16 mouse cellular contexts compared by ENCODE assay signal in the genomic region with DNA sequence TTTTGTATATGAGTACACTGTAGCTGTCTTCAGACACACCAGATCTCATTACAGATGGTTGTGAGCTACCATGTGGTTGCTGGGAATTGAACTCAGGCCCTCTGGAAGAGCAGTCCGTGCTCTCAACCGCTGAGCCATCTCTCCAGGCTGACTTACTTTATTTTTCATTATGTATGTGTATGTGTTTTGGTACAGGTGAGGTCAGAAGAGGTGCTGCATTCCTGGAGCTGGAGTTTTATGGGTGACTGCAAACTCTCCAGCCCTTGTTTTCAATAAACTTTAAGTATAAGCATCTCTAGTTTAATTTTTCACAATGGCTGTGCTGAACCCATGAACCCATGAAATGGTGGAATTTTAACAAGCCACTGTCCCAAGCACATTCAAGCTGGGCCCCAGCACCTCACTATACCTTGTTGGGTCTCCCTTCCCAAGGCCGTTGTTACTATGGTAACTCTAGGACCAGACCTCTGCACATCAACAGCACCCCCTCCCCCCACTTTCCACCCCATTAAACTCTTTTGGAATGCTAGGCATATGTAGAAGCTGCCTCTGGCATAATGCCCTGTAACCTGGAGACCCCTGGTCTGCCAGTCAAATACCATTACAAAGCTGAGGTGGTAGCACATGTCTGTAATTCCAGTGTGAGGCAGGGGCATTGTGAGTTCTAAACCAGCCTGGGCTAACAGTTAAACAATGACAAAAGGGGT. TPM values are rescaled to one million over a fixed set of nuclear protein-coding genes. Genes with fewer than 3 reads are reported as not detected.
DNase-seq lines count a peak whose midpoint lies in the region; ATAC-seq and TF ChIP-seq lines count a peak whose summit lies in the region.
"Had no signal": no experiment of that assay in that cellular context is flagged by ENCODE, and none has a peak within 500 bp of the region (broad histone marks: within the 10 kb centered on the region; RNA-seq: fewer than 3 reads in every experiment).

No protein-coding gene starts in this region.

- no peak overlapping the region for H3K9ac ChIP-seq in forebrain, embryonic 11.5 days (ENCODE audit: low read length)
- no peak overlapping the region for H3K9ac ChIP-seq in forebrain, postnatal 0 days
- H3K9ac ChIP-seq in limb, embryonic 12.5 days (replicated peaks), result no peak overlapping the region
- H3K9ac ChIP-seq: liver, embryonic 14.5 days; midbrain, embryonic 12.5 days had no signal

- H3K36me3 ChIP-seq in forebrain, embryonic 11.5 days (ENCODE audit: control insufficient read depth, insufficient read depth, low read length), result no peaks in the 10 kb centered on the region
- H3K36me3 ChIP-seq in forebrain, postnatal 0 days (ENCODE audit: insufficient read depth), result no peaks in the 10 kb centered on the region
- no peaks in the 10 kb centered on the region for H3K36me3 ChIP-seq in limb, embryonic 12.5 days
- H3K36me3 ChIP-seq: midbrain, embryonic 12.5 days had no signal

- ATAC-seq in forebrain, embryonic 11.5 days (replicated peaks; ENCODE audit: low FRiP score), result peak; percentile 39
- ATAC-seq in forebrain, postnatal 0 days, result no peak
- peak; percentile 87 for ATAC-seq in limb, embryonic 12.5 days (ENCODE audit: insufficient number of reproducible peaks, insufficient read depth, low FRiP score, low TSS enrichment, low read depth)

- H3K4me2 ChIP-seq in forebrain, embryonic 11.5 days (ENCODE audit: low read depth, low read length, severe bottlenecking), result no peak overlapping the region
- no peak overlapping the region for H3K4me2 ChIP-seq in forebrain, postnatal 0 days (ENCODE audit: low read depth)
- no peak overlapping the region for H3K4me2 ChIP-seq in limb, embryonic 12.5 days
- H3K4me2 ChIP-seq: midbrain, embryonic 12.5 days had no signal

- TF ChIP-seq CTCF in forebrain, postnatal 0 days (IDR thresholded peaks at IDR 0.05; ENCODE audit: low read depth), result no peak

- H3K27ac ChIP-seq in forebrain, embryonic 11.5 days (ENCODE audit: low read depth, low read length), result no peak overlapping the region
- H3K27ac ChIP-seq in forebrain, postnatal 0 days (ENCODE audit: low read depth, low read length), result no peak overlapping the region
- peak overlapping the region; percentile 76 for H3K27ac ChIP-seq in limb, embryonic 12.5 days
- H3K27ac ChIP-seq: left cerebral cortex, adult 2 months; liver, embryonic 14.5 days; midbrain, embryonic 12.5 days had no signal

- no peaks in the 10 kb centered on the region for H3K27me3 ChIP-seq in forebrain, embryonic 11.5 days (ENCODE audit: control insufficient read depth, insufficient read depth, low read length)
- H3K27me3 ChIP-seq in forebrain, postnatal 0 days (ENCODE audit: insufficient read depth, low read length), result no peaks in the 10 kb centered on the region
- H3K27me3 ChIP-seq in limb, embryonic 12.5 days, result no peaks in the 10 kb centered on the region
- H3K27me3 ChIP-seq: midbrain, embryonic 12.5 days had no signal

- no peak overlapping the region for H3K4me3 ChIP-seq in forebrain, embryonic 11.5 days (ENCODE audit: low read depth, low read length)
- no peak overlapping the region for H3K4me3 ChIP-seq in forebrain, postnatal 0 days (ENCODE audit: low read depth, low read length)
- no peak overlapping the region for H3K4me3 ChIP-seq in limb, embryonic 12.5 days (replicated peaks)
- H3K4me3 ChIP-seq: erythroblast, embryonic 14.5 days; left cerebral cortex, adult 2 months; midbrain, embryonic 12.5 days had no signal

- no peaks in the 10 kb centered on the region for H3K9me3 ChIP-seq in forebrain, embryonic 11.5 days (ENCODE audit: control insufficient read depth, low read length)
- no peaks in the 10 kb centered on the region for H3K9me3 ChIP-seq in forebrain, postnatal 0 days (ENCODE audit: low read length)
- no peaks in the 10 kb centered on the region for H3K9me3 ChIP-seq in limb, embryonic 12.5 days
- H3K9me3 ChIP-seq: midbrain, embryonic 12.5 days had no signal

- no peaks in the 10 kb centered on the region for H3K4me1 ChIP-seq in forebrain, embryonic 11.5 days (replicated peaks; ENCODE audit: control insufficient read depth, insufficient read depth, low read length)
- H3K4me1 ChIP-seq in forebrain, postnatal 0 days (ENCODE audit: insufficient read depth), result no peaks in the 10 kb centered on the region
- H3K4me1 ChIP-seq in limb, embryonic 12.5 days (replicated peaks), result peaks cover 43% of the 10 kb centered on the region

- WGBS in forebrain, embryonic 11.5 days, result 64% methylated on average over 3 of the region's 3 CpGs
- WGBS in forebrain, postnatal 0 days, result 59% methylated on average over 3 of the region's 3 CpGs
- 60% methylated on average over 3 of the region's 3 CpGs for WGBS in limb, embryonic 12.5 days

- DNase-seq in forebrain, embryonic 11.5 days (ENCODE audit: low spot score), result peak; percentile 66
- DNase-seq in forebrain, postnatal 0 days, result no peak
- DNase-seq in ES-CJ7 (ENCODE audit: low read depth, low spot score), result peak; percentile 38
- DNase-seq in forelimb bud, embryonic 11.5 days (ENCODE audit: low read depth, low spot score), result peak; percentile 84
- no peak for DNase-seq in layer of hippocampus, postnatal 36 days
- no peak for DNase-seq in spleen, postnatal 14 days (ENCODE audit: low spot score in 2 of 2)
- no peak for DNase-seq in thymus, postnatal 25 days
- DNase-seq: adrenal gland, postnatal 14 days; heart, adult 11 months; lung, postnatal 10 days; thymus, postnatal 4 days had no signal

RNA-seq across cellular contexts. Expression of a gene that starts 5.6 kb away (rescaled TPM):
- 4.1 and 4.6 TPM in 2 replicates for polyA plus RNA-seq in forebrain, embryonic 11.5 days (2014; fragmentation: Nextera tagmentation; extraction: Ambion mirVana)
- 3.4 and 5.8 TPM in 2 replicates for total RNA-seq in forebrain, postnatal 0 days (2014; rRNA removed)
- polyA plus RNA-seq in forebrain, postnatal 0 days (2015; fragmentation: Nextera tagmentation; extraction: Ambion mirVana), result 3.7 and 4.7 TPM in 2 replicates
- 10.6 and 11.9 TPM in 2 replicates for polyA plus RNA-seq in limb, embryonic 12.5 days (2016; fragmentation: Nextera tagmentation; extraction: Ambion mirVana)
- total RNA-seq in layer of hippocampus, postnatal 36 days (2021), result 1 to 10 TPM; 3.1 to 4.8 TPM

RNA-seq across cellular contexts. Expression of a gene that starts 54.0 kb away (rescaled TPM):
- polyA plus RNA-seq in forebrain, embryonic 11.5 days (2014; fragmentation: Nextera tagmentation; extraction: Ambion mirVana), result 46.6 and 53.1 TPM in 2 replicates
- 32.1 and 38.0 TPM in 2 replicates for total RNA-seq in forebrain, postnatal 0 days (2014; rRNA removed)
- polyA plus RNA-seq in forebrain, postnatal 0 days (2015; fragmentation: Nextera tagmentation; extraction: Ambion mirVana), result 36.7 and 39.0 TPM in 2 replicates
- 32.0 and 36.0 TPM in 2 replicates for polyA plus RNA-seq in limb, embryonic 12.5 days (2016; fragmentation: Nextera tagmentation; extraction: Ambion mirVana)
- 10 to 100 TPM; 47.4 to 49.6 TPM for total RNA-seq in layer of hippocampus, postnatal 36 days (2021)

RNA-seq across cellular contexts. Expression of a gene that starts 55.9 kb away (rescaled TPM):
- polyA plus RNA-seq in forebrain, embryonic 11.5 days (2014; fragmentation: Nextera tagmentation; extraction: Ambion mirVana), result 0.37 and 0.89 TPM in 2 replicates
- 0.77 and 1.00 TPM in 2 replicates for total RNA-seq in forebrain, postnatal 0 days (2014; rRNA removed)
- polyA plus RNA-seq in forebrain, postnatal 0 days (2015; fragmentation: Nextera tagmentation; extraction: Ambion mirVana), result 2.1 TPM in 2 replicates
- polyA plus RNA-seq in limb, embryonic 12.5 days (2016; fragmentation: Nextera tagmentation; extraction: Ambion mirVana), result 0.14 and 0.32 TPM in 2 replicates
- total RNA-seq in layer of hippocampus, postnatal 36 days (2021), result 1 to 10 TPM; 1.1 to 1.6 TPM
- polyA plus RNA-seq: erythroblast, embryonic 14.5 days had no signal

Comparison
In these comparisons a context has a peak if more than half of its experiments do, and no peak if none do; other contexts are left out.
1. DNase-seq: peak in forebrain, embryonic 11.5 days (single experiment), ES-CJ7 (single experiment) and forelimb bud, embryonic 11.5 days (single experiment); none in forebrain, postnatal 0 days (single experiment), layer of hippocampus, postnatal 36 days (0 of 2), spleen, postnatal 14 days (0 of 2) and thymus, postnatal 25 days (single experiment).